Mouse (Mus musculus) erythroblast, embryonic 14.5 days (primary cell): ENCODE results near the gene Rbms3.

ENCODE experiments used
- GATA1 ChIP-seq: IDR thresholded peaks from 2 replicates; pipeline ENCODE4 v1.6.1; 2012; ENCODE audit warnings: low read length, inconsistent platforms, mixed read lengths
- TAL1 ChIP-seq: IDR thresholded peaks from 3 replicates; pipeline ENCODE4 v1.6.1; 2012; ENCODE audit warnings: low read length, inconsistent platforms, mixed read lengths

GRCm38 (mm10) chr9:116909511-116909910, 720.2 kb downstream of the Rbms3 start:
- no peak for TF ChIP-seq GATA1
- no peak for TF ChIP-seq TAL1
